Mouse (Mus musculus) layer of hippocampus, adult 18-20 months (tissue): Measurements from ENCODE around the gene Slc39a11. TPM values are rescaled to one million over a fixed set of nuclear protein-coding genes. Genes with fewer than 3 reads are reported as not detected.

Experiments
- DNase-seq, 2 experiments: peaks; one replicate each; pipeline ENCODE4 v3.0.0; 2022; ENCODE audit warnings: low spot score in 2 of 2
- total RNA-seq, 2 experiments: library from RNA; stranded (reverse); gene quantifications; 2 replicates each; pipeline ENCODE4 v1.2.3; 2021

Slc39a11 gene
- total RNA-seq, 2 experiments from 2014 or later = 20.4 to 25.4 TPM

DNA sequence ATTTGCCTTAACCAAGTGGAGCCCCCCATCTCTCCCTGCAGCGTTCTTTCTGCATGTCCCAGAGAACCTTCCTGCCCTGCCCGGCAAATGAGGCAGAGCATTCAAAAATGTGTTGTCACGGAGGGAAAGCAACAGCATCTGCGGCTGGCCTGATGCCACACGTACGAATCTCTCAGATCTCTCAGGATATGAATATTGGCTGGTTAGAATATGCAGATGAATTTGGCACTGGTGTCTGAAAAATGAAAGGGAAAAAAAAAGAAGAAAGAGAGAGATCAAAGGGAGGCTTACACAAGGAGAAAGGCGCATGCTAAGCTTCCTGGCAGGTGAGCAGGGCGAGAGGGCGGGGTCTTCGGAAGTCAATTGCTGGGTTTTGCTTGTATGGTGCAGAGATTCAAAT, 443.8 kb downstream of the Slc39a11 start:
- peak in 1 of 2 experiments; percentile 60 for DNase-seq

DNA sequence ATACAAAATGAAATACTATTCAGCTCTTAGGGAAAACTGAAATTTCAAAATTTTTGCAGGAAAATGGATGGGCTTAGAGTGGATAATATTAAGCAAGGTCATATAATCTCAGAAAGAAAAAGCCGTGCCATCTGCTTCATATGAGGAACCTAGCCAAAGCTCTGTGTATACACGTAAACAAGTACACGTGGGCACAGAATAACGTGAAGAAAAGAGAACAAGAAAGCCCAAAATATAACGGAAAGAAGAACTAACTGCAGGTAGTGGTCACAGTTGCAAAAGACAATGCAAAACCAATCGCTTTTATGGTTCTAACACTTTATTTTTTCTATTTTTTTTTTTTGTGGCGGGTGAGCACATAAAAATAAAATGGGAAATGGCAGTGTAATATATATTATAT, 446.9 kb downstream of the Slc39a11 start:
- DNase-seq = no peak

DNA sequence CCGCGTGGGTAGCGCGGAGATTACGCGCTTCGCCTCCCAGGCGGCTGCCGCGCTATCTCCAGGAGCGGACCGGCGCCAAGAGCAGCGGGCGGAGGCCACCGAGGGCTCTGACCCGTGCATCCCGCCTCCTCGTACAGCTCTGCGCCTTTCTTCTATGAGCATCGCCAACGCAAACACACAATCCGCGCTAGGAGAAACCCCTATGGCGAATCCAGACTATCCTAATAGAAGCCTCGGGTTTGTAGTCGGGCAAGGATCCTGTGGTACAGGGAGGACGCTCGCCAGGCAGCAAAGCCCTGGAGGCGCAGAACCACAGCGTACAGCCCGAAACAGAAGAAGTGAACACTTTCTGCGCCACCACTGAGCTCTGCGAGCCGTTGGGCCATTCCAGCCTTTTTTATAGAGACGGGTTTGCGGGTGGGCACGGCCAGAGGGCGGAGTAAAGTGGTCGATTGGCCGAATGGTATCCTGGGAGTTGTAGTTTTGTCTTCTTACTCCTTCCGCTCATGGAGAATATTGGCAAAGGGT, 448.3 kb downstream of the Slc39a11 start:
- peak; percentile 92 to 97 for DNase-seq

DNA sequence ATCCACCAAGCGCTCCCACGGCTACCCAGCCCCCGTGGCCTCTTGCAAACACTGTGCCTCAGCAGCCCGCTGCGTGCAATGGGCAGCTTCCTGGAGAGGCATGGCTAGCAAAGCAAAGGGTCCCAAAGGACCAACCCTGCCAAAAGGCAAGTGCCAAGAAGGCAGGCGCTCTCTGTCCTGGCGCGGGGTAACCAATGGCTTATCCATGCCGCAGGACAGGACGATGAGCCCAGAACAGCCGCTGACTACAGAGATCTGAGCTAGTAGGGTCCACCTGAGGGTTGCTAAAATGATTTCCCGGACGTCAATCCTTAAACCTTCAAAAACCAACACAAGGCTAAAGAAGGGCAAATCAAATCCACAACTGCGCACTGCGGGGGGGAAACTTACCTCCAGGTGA, 449.0 kb downstream of the Slc39a11 start:
- DNase-seq = peak in 1 of 2 experiments; percentile 46

DNA sequence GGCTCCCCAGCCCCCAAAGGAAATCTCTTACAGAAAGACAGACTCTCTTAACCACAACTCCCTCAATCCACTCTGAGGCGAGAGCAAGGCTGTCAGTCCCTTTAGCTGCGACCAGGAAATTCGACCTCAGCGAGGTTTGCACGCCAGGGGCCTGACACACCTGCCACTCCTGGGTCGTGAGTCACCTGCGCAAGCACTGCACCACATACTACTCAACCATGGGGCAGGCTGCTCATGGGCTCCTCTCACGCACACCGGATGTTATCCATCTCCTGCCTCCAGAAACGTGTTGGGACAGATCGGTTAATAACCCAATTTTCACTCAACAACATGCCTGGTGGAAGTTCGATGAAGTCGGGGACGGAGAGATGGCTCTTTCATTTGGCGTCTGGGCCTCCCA, 451.3 kb downstream of the Slc39a11 start:
- DNase-seq = no peak

DNA sequence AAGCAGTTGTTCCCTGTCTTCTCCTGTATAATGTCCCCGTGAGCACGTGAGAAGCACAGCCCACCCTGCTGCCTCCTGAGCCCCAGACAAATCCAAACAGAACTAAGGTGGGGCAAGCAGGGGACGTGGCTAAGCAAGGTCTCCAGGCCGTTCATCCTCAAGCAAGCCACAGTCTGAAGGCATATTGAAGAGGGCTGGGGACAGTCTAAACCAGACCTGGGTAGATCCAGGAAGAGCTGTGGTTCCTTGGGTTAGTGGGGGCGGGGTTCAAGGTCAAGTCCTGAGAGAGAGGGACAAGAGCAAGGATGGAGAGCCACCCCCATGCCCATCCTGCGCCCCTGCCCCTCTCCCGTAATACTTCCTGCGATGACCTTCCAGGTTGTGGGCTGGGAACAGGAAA, 452.3 kb downstream of the Slc39a11 start:
- DNase-seq = no peak

DNA sequence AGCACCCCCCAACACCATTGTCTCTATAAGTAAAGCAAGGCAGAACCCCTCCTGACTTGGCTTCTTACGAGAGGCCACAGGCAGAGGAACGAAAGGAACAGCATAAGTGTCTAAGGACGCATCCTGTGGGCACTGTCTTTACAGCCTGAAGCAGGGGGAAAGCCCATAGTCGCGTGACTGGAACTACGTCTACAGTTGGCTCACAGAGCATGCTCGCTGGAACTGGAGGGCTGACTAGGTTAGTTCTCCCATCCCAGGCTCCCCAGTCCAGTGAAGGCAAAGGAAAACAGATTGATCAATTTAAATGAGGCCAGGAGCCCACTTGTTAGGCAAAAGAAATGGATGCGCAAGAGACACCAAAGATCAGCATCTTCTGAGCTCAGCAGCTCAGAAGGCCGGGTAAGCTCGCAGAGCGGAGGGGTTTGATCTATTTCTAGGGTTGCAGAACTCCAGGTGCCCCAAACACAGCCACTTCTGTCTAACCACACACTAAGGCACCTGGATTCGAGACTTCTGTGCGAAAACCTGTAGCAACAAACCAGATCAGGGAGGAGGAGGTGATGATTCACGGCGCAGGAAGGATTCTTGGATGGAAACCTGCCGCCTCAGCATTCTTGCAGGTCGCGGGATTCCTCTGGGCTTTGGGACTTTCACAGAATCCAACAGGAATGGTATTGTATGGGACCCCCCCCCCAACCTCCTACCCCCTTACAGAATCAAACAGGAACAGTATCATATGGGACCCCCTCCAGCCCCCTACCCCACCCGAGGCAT, 453.5 kb downstream of the Slc39a11 start:
- DNase-seq = no peak

Other genes with a start within 250 kb of the Slc39a11 start
- 10 to 100 TPM; 19.5 to 26.1 TPM for gene Sstr2, start 30.7 kb downstream of the Slc39a11 start, total RNA-seq
- 10 to 100 TPM; 50.7 to 58.3 TPM for gene Cog1, start 910 bp downstream of the Slc39a11 start, total RNA-seq
- 10 to 100 TPM; 31.1 to 33.6 TPM for gene Fam104a, start 34.1 kb upstream of the Slc39a11 start, total RNA-seq
- 10 to 100 TPM; 13.1 to 13.8 TPM for gene D11Wsu47e, start 34.3 kb upstream of the Slc39a11 start, total RNA-seq
- not detected for gene Cpsf4l, start 59.9 kb upstream of the Slc39a11 start, total RNA-seq
- 10 to 100 TPM; 32.4 to 32.7 TPM for gene Cdc42ep4, start 101.8 kb upstream of the Slc39a11 start, total RNA-seq